Mouse (Mus musculus) cerebellum, adult 18-20 months (tissue): Measurements from ENCODE around the gene Afap1l2.
A peak's percentile ranks its signal among the peaks of the same experiment; 100 is the strongest.

ENCODE experiments used
- DNase-seq, 2 experiments: peaks; one replicate each; pipeline ENCODE4 v3.0.0; 2021

Afap1l2 gene

DNA sequence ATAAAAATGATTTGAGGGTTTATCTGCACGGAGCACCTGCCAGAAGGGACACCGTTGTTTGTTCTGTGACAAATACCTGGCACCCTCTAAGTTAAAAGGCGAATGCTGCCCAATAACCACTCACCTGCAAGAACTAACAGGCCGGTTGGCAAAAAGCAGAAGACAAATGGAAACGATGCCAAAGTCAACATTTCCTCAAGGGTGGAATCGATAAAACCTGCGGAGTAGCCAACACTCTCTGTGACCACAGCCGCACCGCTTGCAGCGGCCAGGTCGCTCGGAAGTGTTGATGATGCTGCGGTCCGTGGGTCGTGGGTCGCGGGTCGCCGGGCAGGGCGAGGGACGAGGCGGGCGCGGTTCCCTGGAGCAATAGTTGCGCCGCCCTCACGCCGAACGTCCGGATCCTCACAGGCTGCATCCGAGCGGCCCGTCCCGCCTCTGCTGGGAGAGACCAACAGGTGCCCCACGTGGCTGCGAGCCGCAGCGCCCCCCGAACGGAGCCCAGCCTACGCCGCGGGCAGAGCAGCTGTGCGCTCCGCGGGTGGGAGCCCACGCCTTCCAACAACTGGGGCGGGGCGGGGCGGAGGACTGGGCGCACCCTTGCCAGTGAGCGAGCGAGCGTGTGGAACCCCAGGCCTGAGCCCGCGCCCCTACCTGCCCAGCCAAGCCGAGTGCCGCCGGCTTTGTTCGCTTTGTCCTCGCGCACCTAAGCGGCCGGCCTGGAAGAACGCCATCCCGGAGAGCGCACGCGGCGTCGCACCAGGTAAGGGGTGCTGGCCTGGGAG lies 134.0 kb downstream of the Afap1l2 start, which contains the start of gene Vwa2:
Gene Vwa2, plus strand, starts transcription at position 434 of the 785 bp plus-strand sequence.
- DNase-seq: peak; percentile 7 to 27

DNA sequence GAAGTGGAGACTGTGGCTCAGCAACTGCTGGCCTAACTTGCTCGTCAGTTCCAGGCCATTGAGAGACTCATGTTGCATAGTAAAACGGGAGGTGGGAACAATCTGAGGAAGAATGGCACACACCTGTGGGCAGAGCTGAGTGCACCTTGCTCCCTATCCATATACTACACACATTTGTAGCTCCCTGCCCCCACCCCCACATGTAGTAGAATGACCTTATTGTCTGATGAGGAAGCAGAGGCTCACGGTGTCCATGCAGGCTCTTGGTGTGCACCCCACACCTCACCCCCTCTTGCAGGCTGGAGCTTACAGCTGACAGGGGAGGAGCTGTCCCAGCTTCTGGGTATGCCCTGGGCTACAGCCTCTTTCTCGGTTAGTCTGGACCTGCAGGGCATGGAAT lies 140.3 kb downstream of the Afap1l2 start:
- DNase-seq: no peak
